32 mouse cellular contexts compared by ENCODE assay signal in genomic region chr8:114473546-114473945, GRCm38 (mm10). TPM values are rescaled to one million over a fixed set of nuclear protein-coding genes. Genes with fewer than 3 reads are reported as not detected.
DNase-seq lines count a peak whose midpoint lies in the region; ATAC-seq lines count a peak whose summit lies in the region.
"Had no signal": no experiment of that assay in that cellular context is flagged by ENCODE, and none has a peak within 500 bp of the region (broad histone marks: within the 10 kb centered on the region; RNA-seq: fewer than 3 reads in every experiment).

No protein-coding gene starts in this region.

- peaks cover 10% of the 10 kb centered on the region; the same call in 1 of the 2 replicates for H3K4me1 ChIP-seq in heart, embryonic 12.5 days (replicated peaks)
- no peaks in the 10 kb centered on the region; the same call in 1 of the 2 replicates for H3K4me1 ChIP-seq in forebrain, embryonic 16.5 days (replicated peaks; ENCODE audit: control insufficient read depth, insufficient read depth, low read length)
- H3K4me1 ChIP-seq: hindbrain, embryonic 10.5 days; hindbrain, embryonic 13.5 days had no signal

- H3K36me3 ChIP-seq in heart, embryonic 12.5 days = peaks cover 9% of the 10 kb centered on the region
- no peaks in the 10 kb centered on the region for H3K36me3 ChIP-seq in forebrain, embryonic 16.5 days (ENCODE audit: control insufficient read depth, insufficient read depth)
- H3K36me3 ChIP-seq: hindbrain, embryonic 13.5 days had no signal

- no peak overlapping the region for H3K9ac ChIP-seq in heart, embryonic 12.5 days
- H3K9ac ChIP-seq in forebrain, embryonic 16.5 days (replicated peaks; ENCODE audit: low read depth, low read length) = no peak overlapping the region
- H3K9ac ChIP-seq: forebrain, embryonic 13.5 days; heart, embryonic 15.5 days; hindbrain, embryonic 13.5 days had no signal

- no peak overlapping the region for H3K4me3 ChIP-seq in heart, embryonic 12.5 days
- H3K4me3 ChIP-seq in forebrain, embryonic 16.5 days (replicated peaks; ENCODE audit: low read length) = no peak overlapping the region
- H3K4me3 ChIP-seq: forebrain, embryonic 10.5 days; forebrain, embryonic 13.5 days; heart, embryonic 15.5 days; hindbrain, embryonic 10.5 days; hindbrain, embryonic 13.5 days had no signal

- peaks cover 8% of the 10 kb centered on the region; the same call in 1 of the 2 replicates for H3K9me3 ChIP-seq in heart, embryonic 12.5 days (replicated peaks)
- H3K9me3 ChIP-seq in forebrain, embryonic 16.5 days (ENCODE audit: control insufficient read depth, low read length) = no peaks in the 10 kb centered on the region
- H3K9me3 ChIP-seq: forebrain, embryonic 13.5 days; G1E; heart, embryonic 15.5 days; hindbrain, embryonic 13.5 days had no signal

- H3K27ac ChIP-seq in heart, embryonic 12.5 days (ENCODE audit: poor library complexity, severe bottlenecking) = no peak overlapping the region
- no peak overlapping the region for H3K27ac ChIP-seq in forebrain, embryonic 16.5 days (ENCODE audit: low read length)
- H3K27ac ChIP-seq: forebrain, embryonic 10.5 days; forebrain, embryonic 13.5 days; heart, embryonic 15.5 days; hindbrain, embryonic 10.5 days; hindbrain, embryonic 13.5 days; hindbrain, postnatal 0 days had no signal

- H3K4me2 ChIP-seq in heart, embryonic 12.5 days = no peak overlapping the region
- no peak overlapping the region for H3K4me2 ChIP-seq in forebrain, embryonic 16.5 days (ENCODE audit: low read length)
- H3K4me2 ChIP-seq: forebrain, embryonic 13.5 days; heart, embryonic 11.5 days; heart, embryonic 15.5 days; hindbrain, embryonic 13.5 days had no signal

- H3K27me3 ChIP-seq in heart, embryonic 12.5 days (replicated peaks) = no peaks in the 10 kb centered on the region
- no peaks in the 10 kb centered on the region for H3K27me3 ChIP-seq in forebrain, embryonic 16.5 days (replicated peaks; ENCODE audit: control insufficient read depth, insufficient read depth, low read length)
- H3K27me3 ChIP-seq: forebrain, embryonic 13.5 days; heart, embryonic 15.5 days; hindbrain, embryonic 13.5 days; Patski had no signal

- WGBS in heart, embryonic 12.5 days = 80% methylated on average over 11 of the region's 11 CpGs
- WGBS in forebrain, embryonic 16.5 days = 90% methylated on average over 11 of the region's 11 CpGs

- no peak for ATAC-seq in heart, embryonic 12.5 days (ENCODE audit: insufficient number of reproducible peaks, low FRiP score)
- ATAC-seq in common myeloid progenitor, adult 5-6 weeks (replicated peaks; ENCODE audit: low read depth, poor library complexity, severe bottlenecking) = peak; percentile 25; the same call in 1 of the 2 replicates
- ATAC-seq in forebrain, embryonic 16.5 days = no peak
- ATAC-seq: forebrain, embryonic 13.5 days; hindbrain, postnatal 0 days; inflammation-experienced regulatory T-cells, adult 6 months; intestine, embryonic 16.5 days; Patski had no signal

- DNase-seq in heart, adult 11 months = peak; percentile 94
- DNase-seq in ES-CJ7 (ENCODE audit: low read depth, low spot score) = peak; percentile 27
- DNase-seq in urinary bladder, postnatal 36 days (ENCODE audit: low spot score in 2 of 2) = no peak
- DNase-seq: adrenal gland, adult 2 months; adrenal gland, postnatal 14 days; cerebellum, adult 11-12 months; cerebellum, adult 8-10 months; cerebellum, postnatal 10 days; cerebellum, postnatal 36 days; gastrocnemius, postnatal 25 days; heart, postnatal 10 days; heart, postnatal 36 days had no signal

RNA-seq across cellular contexts. Expression of gene Wwox, which starts 34.1 kb away (rescaled TPM):
- polyA plus RNA-seq in heart, embryonic 12.5 days (2016; fragmentation: Nextera tagmentation; extraction: Ambion mirVana) = 10.4 and 11.4 TPM in 2 replicates
- 9.8 and 11.8 TPM in 2 replicates for total RNA-seq in common myeloid progenitor, adult 5-6 weeks (2017)
- 9.6 and 11.4 TPM in 2 replicates for polyA plus RNA-seq in forebrain, embryonic 16.5 days (2015; fragmentation: Nextera tagmentation; extraction: Ambion mirVana)

RNA-seq across cellular contexts. Expression of gene Clec3a, which starts 55.7 kb away (rescaled TPM):
- not detected in 2 replicates for polyA plus RNA-seq in heart, embryonic 12.5 days (2016; fragmentation: Nextera tagmentation; extraction: Ambion mirVana)
- total RNA-seq in common myeloid progenitor, adult 5-6 weeks (2017) = not detected in 2 replicates
- polyA plus RNA-seq in forebrain, embryonic 16.5 days (2015; fragmentation: Nextera tagmentation; extraction: Ambion mirVana) = 0.76 TPM in 1 of 2 replicates, not detected in the other
- total RNA-seq: adrenal gland, adult 2 months; adrenal gland, postnatal 14 days; adrenal gland, postnatal 4 days; G1E; gastrocnemius, adult 8-10 months; heart, adult 8-10 months; heart, postnatal 10 days had no signal
- polyA plus RNA-seq: adrenal gland, adult 2 months; brain, embryonic 14.5 days; embryonic facial prominence, embryonic 11.5 days; forebrain, embryonic 10.5 days; forebrain, embryonic 13.5 days; G1E; gonadal fat pad, adult 2 months; heart, embryonic 11.5 days; heart, embryonic 15.5 days; hindbrain, embryonic 10.5 days; hindbrain, embryonic 13.5 days; hindbrain, postnatal 0 days; inflammation-experienced regulatory T-cells, adult 6 months; intestine, embryonic 16.5 days; Patski had no signal

Comparison
In these comparisons a context has a peak if more than half of its experiments do, and no peak if none do; other contexts are left out.
1. DNase-seq: peak in heart, adult 11 months (single experiment) and ES-CJ7 (single experiment); none in urinary bladder, postnatal 36 days (0 of 2).